Mouse (Mus musculus): ENCODE data around the gene Gtf2e1.

The Gtf2e1 gene

DNA sequence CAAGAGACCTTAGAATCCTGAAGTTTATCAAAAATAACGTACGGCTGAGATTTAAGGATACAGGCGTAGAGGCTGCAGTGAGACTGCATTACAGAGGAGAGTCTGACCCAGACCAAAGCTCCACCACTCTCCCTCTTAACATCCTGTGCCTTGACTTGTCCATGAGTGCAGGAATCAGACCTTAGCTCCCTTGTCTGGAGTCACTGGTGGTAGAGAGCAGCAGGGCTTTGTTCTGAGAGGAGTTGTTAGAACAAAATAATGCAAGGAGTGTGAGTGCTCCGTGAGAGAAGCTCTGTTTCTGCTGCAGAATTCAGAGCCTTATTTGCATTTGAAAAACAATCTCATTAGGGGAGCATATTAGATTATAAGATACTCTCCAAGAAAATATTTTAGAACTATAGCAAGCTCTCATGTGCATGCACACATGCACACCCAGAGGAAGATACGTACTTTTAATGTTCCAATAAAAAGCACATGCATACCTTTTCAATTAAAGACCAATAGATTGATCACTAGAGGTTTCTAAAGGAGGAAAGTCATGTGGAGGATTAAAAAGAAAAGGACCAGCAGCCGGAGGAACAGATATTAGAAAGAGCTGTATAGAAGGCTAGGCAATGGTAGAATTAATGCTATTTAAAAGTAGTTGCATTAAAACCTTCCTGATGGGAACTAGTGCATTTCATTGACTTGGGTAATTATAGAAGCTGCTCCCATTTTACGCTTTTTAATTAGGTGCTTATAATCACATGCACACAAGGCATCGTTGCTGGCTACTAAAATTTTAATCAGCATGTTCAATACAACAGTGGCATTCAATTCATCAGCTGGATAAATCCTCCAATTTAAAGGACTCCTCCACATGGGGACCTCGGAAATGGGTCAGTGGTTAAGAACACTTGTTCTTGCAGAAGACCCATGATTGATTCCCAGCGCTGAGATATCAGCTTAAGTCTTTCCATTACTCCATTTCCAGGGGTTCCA, 61.0 kb downstream of the Gtf2e1 start:
- no peak for DNase-seq (ENCODE audit: low read depth, low spot score)

DNA sequence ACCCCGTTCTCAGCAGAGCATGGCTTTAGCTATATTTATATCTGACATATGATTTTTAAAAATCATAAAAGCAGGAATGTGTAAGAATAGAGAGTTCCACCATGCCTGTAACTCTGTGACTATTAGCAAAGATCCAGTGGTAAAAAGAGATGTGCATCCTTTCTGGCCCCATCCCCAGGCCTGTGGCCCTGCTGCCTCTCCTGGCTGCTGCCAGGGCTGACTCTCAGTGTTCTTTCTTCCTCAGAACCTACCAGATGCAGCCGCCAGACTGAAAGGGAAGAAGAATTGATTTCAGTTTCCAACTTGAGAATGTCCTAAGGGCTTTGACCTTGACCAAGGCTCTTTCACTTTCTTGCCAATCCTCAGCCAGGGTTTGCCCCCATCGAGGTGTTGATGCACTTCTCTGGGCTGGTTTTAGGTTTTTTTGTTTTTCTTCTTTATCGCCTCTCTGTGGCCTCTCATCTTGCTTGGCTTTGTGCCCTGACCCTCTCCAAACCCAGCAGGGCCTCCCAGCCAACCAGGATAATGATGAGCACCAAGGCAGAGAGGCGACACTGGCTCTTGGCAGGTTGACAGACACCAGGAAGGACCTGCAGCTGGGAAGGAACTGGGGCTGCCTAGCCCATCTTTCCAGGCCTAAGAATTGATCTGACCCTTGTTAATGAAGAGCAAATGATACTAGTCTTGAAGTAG, 66.8 kb downstream of the Gtf2e1 start:
- no peak for DNase-seq (ENCODE audit: low read depth, low spot score)

DNA sequence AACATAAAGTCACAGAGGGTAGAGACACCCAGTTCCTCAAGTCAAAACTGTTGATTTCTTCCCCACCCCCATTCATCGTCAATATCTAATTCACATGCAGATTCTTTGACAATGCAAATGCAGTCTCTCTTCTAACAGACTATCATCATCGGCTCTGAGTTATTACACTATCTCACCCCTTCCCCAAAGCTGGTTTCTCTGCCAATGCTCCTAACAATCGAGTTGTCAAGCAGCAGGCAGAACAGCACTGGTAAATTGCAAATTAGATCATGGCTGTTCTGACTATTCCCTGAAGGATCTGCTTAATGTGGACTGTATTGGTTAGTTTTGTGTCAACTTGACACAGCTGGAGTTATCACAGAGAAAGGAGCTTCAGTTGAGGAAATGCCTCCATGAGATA, 70.0 kb downstream of the Gtf2e1 start:
- DNase-seq (ENCODE audit: low read depth, low spot score), result no peak

DNA sequence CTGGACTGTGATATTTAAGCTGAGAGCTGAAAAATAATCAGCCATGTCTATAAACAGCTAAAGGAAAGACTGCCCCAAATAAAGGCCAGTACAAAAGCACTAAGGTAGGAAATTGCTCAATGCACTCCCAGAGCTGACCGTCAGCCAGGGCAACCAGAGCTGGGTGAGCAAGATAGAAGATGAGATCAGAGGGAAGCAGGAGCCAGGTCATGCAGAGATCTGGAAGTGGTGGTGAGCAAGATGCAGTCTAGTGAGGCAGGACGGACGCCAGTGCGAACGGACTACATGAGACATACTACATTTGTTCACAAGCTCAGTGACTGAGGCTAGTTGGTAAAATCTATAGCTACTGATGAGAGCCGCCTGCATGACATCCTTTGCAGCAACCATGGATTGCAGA, 75.6 kb downstream of the Gtf2e1 start:
- DNase-seq (ENCODE audit: low read depth, low spot score), result no peak

DNA sequence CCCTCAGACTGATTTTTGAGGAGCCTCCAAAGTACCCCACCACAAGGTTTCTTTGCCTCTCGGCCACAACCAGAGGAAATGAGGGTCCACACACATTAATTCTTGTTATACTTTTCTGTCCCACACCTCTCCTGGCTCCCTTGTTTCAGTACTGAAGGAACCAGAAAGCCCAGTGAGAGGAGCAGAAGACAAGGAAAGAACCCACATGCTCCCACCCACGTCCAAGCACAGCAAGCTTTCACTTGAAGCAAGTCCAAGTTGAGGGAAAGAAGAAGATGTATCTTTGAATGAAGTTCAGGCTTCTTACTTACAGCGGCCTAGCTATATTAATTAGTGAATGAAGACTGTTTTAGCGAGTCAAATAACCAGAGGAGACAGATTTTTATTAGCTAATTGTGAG, 76.7 kb downstream of the Gtf2e1 start:
- DNase-seq (ENCODE audit: low read depth, low spot score), result no peak

DNA sequence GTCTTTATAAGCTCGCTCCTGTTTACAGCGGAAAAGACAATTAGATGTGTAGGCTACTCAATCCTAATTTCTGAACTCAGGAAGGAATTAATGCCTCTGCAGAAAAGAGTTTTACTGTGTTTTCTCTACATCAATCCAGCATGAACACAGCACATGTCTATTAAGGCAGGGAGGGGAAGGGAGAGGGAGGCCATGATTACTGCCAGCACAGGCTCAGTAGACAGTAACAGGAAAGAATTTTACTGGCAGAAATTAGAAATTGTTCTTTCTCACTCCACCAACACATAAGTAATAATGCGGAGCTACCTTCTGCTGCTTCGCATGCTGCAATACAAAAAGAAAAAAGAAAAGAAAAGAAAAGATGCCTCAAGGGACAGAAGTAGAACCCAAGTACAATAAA, 78.0 kb downstream of the Gtf2e1 start:
- no peak for DNase-seq (ENCODE audit: low read depth, low spot score)

All from CD4-positive, CD25-positive, alpha-beta regulatory T cell, adult 2 months (primary cell).